In the genomic region with DNA sequence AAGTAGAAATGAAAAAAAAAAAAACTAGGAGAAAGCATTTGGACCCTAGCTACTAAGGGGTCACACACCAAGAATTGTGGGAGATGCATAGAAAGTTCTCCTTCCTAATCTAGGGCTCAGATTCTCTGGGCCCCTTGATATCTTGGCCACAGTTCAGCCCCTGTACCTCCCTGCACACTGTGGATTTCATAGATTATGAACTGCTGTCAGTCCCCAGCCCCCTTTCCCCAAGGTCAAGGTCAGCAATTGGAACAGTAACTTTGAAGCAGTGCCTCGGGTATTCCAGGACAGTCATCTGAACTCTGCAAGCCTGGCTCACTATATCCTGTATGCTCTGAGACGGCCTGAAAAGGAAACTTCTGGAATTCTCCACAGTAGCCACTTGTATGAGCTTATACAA, we compare ENCODE assay signal across 19 mouse cellular contexts.
A peak's percentile ranks its signal among the peaks of the same experiment; 100 is the strongest.
DNase-seq lines count a peak whose midpoint lies in the region; ATAC-seq lines count a peak whose summit lies in the region.
"Had no signal": no experiment of that assay in that cellular context is flagged by ENCODE, and none has a peak within 500 bp of the region (broad histone marks: within the 10 kb centered on the region; RNA-seq: fewer than 3 reads in every experiment).

No protein-coding gene starts in this region.

- intact Hi-C loops in heart, postnatal 25 days (cut with DNase I) = no loop called here

- H3K9ac ChIP-seq in heart, embryonic 16.5 days (ENCODE audit: low read length) = no peak overlapping the region
- no peak overlapping the region for H3K9ac ChIP-seq in liver, embryonic 15.5 days
- H3K9ac ChIP-seq: midbrain, embryonic 15.5 days; neural tube, embryonic 15.5 days had no signal

- peak overlapping the region; percentile 39; the same call in 1 of the 2 replicates for H3K27ac ChIP-seq in heart, embryonic 16.5 days (ENCODE audit: low read length)
- peak overlapping the region; percentile 81 for H3K27ac ChIP-seq in liver, embryonic 15.5 days (replicated peaks)
- H3K27ac ChIP-seq: midbrain, embryonic 15.5 days; neural tube, embryonic 15.5 days had no signal

- no peaks in the 10 kb centered on the region for H3K27me3 ChIP-seq in heart, embryonic 16.5 days (ENCODE audit: control insufficient read depth, insufficient read depth, low read length)
- H3K27me3 ChIP-seq in liver, embryonic 15.5 days = no peaks in the 10 kb centered on the region
- H3K27me3 ChIP-seq: megakaryocyte, embryonic 14.5 days; midbrain, embryonic 15.5 days; neural tube, embryonic 15.5 days; Patski had no signal

- ATAC-seq in heart, embryonic 16.5 days (replicated peaks; ENCODE audit: extremely low read depth, insufficient read depth, low FRiP score) = peak; percentile 18; the same call in 1 of the 2 replicates
- ATAC-seq in liver, embryonic 15.5 days (ENCODE audit: insufficient read depth) = peak; percentile 56
- ATAC-seq: CD4-positive, CD25-positive, alpha-beta regulatory T cell, adult 4 months; midbrain, embryonic 15.5 days; Patski had no signal

- no peaks in the 10 kb centered on the region for H3K9me3 ChIP-seq in heart, embryonic 16.5 days (replicated peaks; ENCODE audit: control insufficient read depth, low read length)
- H3K9me3 ChIP-seq in liver, embryonic 15.5 days (replicated peaks) = no peaks in the 10 kb centered on the region
- H3K9me3 ChIP-seq: megakaryocyte, embryonic 14.5 days; midbrain, embryonic 15.5 days; neural tube, embryonic 15.5 days had no signal

- 25% methylated on average over 2 of the region's 2 CpGs for WGBS in heart, embryonic 16.5 days
- WGBS in liver, embryonic 15.5 days (ENCODE audit: insufficient replicate concordance) = 35% methylated on average over 2 of the region's 2 CpGs

- no peaks in the 10 kb centered on the region for H3K36me3 ChIP-seq in heart, embryonic 16.5 days (ENCODE audit: control insufficient read depth, insufficient read depth)
- no peaks in the 10 kb centered on the region for H3K36me3 ChIP-seq in liver, embryonic 15.5 days (replicated peaks)
- H3K36me3 ChIP-seq: midbrain, embryonic 15.5 days; neural tube, embryonic 15.5 days had no signal

- H3K4me1 ChIP-seq in heart, embryonic 16.5 days (ENCODE audit: control insufficient read depth, insufficient read depth, low read length) = peaks cover 12% of the 10 kb centered on the region
- H3K4me1 ChIP-seq in liver, embryonic 15.5 days (replicated peaks) = peaks cover 61% of the 10 kb centered on the region
- H3K4me1 ChIP-seq: megakaryocyte, embryonic 14.5 days had no signal

- H3K4me3 ChIP-seq in heart, embryonic 16.5 days (ENCODE audit: low read length) = no peak overlapping the region
- H3K4me3 ChIP-seq in liver, embryonic 15.5 days (replicated peaks) = no peak overlapping the region
- H3K4me3 ChIP-seq: megakaryocyte, embryonic 14.5 days; midbrain, embryonic 15.5 days; myocyte; neural tube, embryonic 15.5 days had no signal

- no peak overlapping the region for H3K4me2 ChIP-seq in heart, embryonic 16.5 days (ENCODE audit: low read depth, low read length)
- H3K4me2 ChIP-seq in liver, embryonic 15.5 days = peak overlapping the region; percentile 31
- H3K4me2 ChIP-seq: midbrain, embryonic 15.5 days; neural tube, embryonic 15.5 days had no signal

- DNase-seq in adrenal gland, adult 2 months = peak; percentile 32
- no peak for DNase-seq in adrenal gland, adult 18-20 months (ENCODE audit: low spot score in 2 of 2)
- no peak for DNase-seq in heart, postnatal 25 days (ENCODE audit: low spot score)
- DNase-seq in adrenal gland, postnatal 25 days = peak; percentile 6
- DNase-seq in cerebellum, adult 9-10 months = no peak
- no peak for DNase-seq in thymus, postnatal 0 days (ENCODE audit: low spot score)
- DNase-seq: cerebellum, postnatal 14 days; kidney, adult 8-10 months; kidney, postnatal 25 days; lung, adult 18-20 months; thymus, adult 18-20 months had no signal

Comparison
In these comparisons a context has a peak if more than half of its experiments do, and no peak if none do; other contexts are left out.
1. DNase-seq: peak in adrenal gland, adult 2 months (single experiment) and adrenal gland, postnatal 25 days (single experiment); none in adrenal gland, adult 18-20 months (0 of 2), heart, postnatal 25 days (single experiment), cerebellum, adult 9-10 months (single experiment) and thymus, postnatal 0 days (single experiment).